Mouse (Mus musculus) small intestine, adult 2 months (tissue): ENCODE results near the gene Ptprs.

Experiments
- CTCF ChIP-seq: fragments of 200-500 bp; IDR thresholded peaks from 2 replicates; pipeline ENCODE4 v1.5.1; 2012; ENCODE audit warnings: low read depth, mild to moderate bottlenecking, control low read depth, inconsistent platforms, low read length, moderate library complexity, mixed read lengths; ENCODE audit not compliant: insufficient replicate concordance, insufficient read length; ENCODE audit errors: extremely low read depth
- POLR2A ChIP-seq: fragments of 200-500 bp; IDR thresholded peaks from 2 replicates; pipeline ENCODE4 v1.6.1; 2012; ENCODE audit warnings: low read depth, mild to moderate bottlenecking, control low read depth, inconsistent platforms, low read length, moderate library complexity

GRCm38 (mm10) chr17:56470571-56470970 is 5.7 kb downstream of the Ptprs start:
- TF ChIP-seq CTCF: no peak
- no peak for TF ChIP-seq POLR2A
